Mouse (Mus musculus) neutrophil, adult 5-6 weeks (primary cell): Measurements from ENCODE around the gene Phf6. TPM values are rescaled to one million over a fixed set of nuclear protein-coding genes. Genes with fewer than 3 reads are reported as not detected.
"Not testable (repeated sequence)": the region's sequence is repeated elsewhere in the genome, so short reads cannot be mapped to it uniquely, and the experiment has no call there.

Experiments
- ATAC-seq: fragments of 151-379, 151-347 bp; 2 replicates; pipeline ENCODE4 v1.8.0; 2017; ENCODE audit warnings: mild to moderate bottlenecking, moderate TSS enrichment; ENCODE audit not compliant: insufficient number of reproducible peaks, poor library complexity, low FRiP score, severe bottlenecking; ENCODE audit errors: extremely low read depth
- total RNA-seq: library from RNA; stranded (forward); fragments of 200-1000 nt; gene quantifications from 2 replicates; pipeline ENCODE4 v1.2.3, GENCODE M21; 2017

Gene Phf6
- total RNA-seq, 1 experiment from 2014 or later: 27.9 TPM

- 0 out of 2 replicates have a peak, but pooled peaks have one; percentile 44 for ATAC-seq
These were observed 59.3 kb downstream of the Phf6 start for GRCm38 (mm10) chrX:52971211-52972006.

- no peak for ATAC-seq
These were observed 60.1 kb downstream of the Phf6 start for GRCm38 (mm10) chrX:52972129-52972528.

GRCm38 (mm10) chrX:52972680-52973079 is 60.6 kb downstream of the Phf6 start:
- ATAC-seq: no peak

- ATAC-seq: no peak
These were observed 66.5 kb downstream of the Phf6 start for GRCm38 (mm10) chrX:52978576-52978975.

GRCm38 (mm10) chrX:52981378-52981777 is 69.3 kb downstream of the Phf6 start:
- no peak for ATAC-seq

- ATAC-seq: peak; percentile 99
These were observed 76.1 kb downstream of the Phf6 start, which contains the start of gene Hprt for GRCm38 (mm10) chrX:52987905-52988783. Gene Hprt (plus strand): TSS chrX:52988137.

GRCm38 (mm10) chrX:52994726-52995125 is 82.7 kb downstream of the Phf6 start:
- not testable (repeated sequence) for ATAC-seq

- not testable (repeated sequence) for ATAC-seq
These were observed 92.8 kb downstream of the Phf6 start for GRCm38 (mm10) chrX:53004887-53005286.

GRCm38 (mm10) chrX:53006062-53006461 is 94.0 kb downstream of the Phf6 start:
- peak; percentile 76 for ATAC-seq

Other genes with a start within 250 kb of the Phf6 start
- gene Ccdc160, start 121.1 kb upstream of the Phf6 start, total RNA-seq: not detected in 2 replicates
- 96.3 and 99.9 TPM in 2 replicates for gene Hprt, start 75.9 kb downstream of the Phf6 start, total RNA-seq